Mouse (Mus musculus) B cell, adult 2 months (primary cell): ENCODE measurements around the gene Mcee.

Experiments used
- DNase-seq, 2 experiments: peaks; one replicate each; pipeline ENCODE4 v3.0.0; 2022

The Mcee gene

DNA sequence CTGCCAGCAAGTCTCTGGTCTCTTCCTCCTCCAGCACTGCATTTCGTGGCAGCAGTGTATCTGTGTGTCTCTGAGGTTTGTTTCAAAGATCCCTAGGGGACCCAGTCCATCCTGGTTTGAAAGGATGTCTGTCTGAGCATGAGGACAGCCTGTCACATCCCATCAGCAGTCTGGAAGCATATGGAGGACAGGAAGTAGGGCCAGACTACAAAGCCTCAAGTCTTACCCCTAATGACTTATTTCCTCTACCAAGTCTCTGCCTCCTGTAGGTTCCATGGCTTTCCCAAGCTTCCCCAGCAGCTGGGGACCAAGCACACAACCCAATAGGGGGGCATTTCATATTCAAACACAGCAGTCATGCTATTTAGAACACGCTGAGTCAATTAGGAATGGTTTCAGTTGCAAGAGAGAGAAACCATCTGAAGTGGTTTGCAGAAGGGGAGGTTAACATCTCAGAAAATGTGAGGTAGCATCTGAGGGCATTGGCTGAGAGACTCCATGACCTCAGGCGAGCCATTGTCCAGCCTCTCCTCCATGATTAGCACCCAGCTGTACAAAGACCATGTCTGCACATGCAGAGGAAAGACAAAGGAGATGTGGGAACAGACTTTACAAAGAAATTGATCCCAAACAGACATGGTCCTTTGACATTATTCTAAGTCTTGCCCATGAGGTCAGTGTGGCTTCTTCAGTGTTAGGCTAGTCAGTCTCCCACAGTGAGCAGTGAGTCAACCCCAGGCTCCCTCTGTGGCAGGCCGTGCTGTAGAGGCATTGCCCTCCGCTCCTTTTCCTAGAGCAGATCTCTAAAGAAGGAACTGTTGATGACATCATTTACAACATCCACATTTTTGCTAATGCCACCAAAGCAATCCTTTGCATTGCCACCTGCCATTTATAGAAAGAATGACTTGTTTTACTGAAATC, 47.5 kb downstream of the Mcee start:
- DNase-seq, result no peak

DNA sequence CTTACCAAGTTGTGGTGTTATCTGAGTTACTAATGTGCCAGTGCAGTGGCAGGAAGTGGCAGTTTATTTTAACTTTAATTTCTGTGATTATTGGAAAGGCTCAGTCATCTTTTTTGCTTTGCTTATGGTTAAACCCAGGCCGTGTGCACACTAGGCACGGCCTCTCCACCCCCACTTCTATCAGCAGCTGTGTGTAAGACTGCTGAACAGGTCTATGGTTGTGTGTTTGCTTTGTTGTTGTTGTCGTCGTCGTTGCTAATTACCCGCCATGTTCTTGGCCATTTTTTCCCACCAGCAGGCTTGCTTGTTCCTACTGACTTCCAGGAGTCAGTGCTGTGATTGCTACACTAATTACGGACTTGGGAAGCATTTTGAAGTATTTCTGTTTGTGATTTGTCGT, 48.1 kb downstream of the Mcee start:
- no peak for DNase-seq

GRCm38 (mm10) chr7:64450631-64451030, 58.2 kb downstream of the Mcee start:
- no peak for DNase-seq

DNA sequence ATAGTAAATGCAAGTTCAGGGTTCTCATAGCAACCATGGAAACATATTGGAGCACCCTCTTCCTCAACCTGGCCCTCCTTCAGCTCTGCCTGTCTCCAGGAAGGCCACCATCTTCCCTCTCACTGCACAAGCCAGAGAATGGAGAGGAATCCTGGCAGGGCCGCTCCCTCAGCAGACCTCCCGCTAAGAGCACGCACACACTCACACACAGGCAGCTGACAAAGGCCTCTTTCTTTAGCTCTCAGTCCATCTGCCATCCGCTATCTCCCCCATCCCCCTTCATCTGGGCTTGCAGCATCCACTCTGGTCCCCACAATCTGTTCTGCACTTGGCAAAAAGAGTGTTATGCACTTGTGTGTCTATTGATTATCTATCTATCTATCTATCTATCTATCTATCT, 59.0 kb downstream of the Mcee start:
- no peak for DNase-seq

DNA sequence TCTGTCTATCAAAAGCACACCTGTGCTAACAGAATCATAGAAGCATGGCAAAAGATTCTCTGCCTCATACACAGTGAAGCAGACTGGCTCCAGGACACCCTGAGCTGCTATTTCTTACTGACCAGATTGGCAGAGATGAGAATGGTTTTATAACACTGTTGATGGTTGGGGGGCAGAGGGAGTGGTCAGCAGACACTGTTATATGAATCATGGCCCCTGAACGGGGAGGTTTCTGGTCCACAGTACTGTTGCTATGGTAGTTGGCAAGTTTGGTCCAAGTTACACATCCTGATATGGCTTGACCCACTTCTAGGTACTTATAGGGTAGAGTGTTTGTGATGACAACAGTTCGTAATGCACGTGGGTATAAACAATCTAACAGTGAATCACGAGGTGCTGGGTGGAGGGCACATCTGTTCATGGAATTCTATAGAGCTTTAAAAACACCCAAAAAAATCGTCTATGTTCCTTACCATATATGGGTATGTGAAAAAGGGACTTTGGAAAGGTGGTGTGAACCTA, 59.5 kb downstream of the Mcee start:
- no peak for DNase-seq

DNA sequence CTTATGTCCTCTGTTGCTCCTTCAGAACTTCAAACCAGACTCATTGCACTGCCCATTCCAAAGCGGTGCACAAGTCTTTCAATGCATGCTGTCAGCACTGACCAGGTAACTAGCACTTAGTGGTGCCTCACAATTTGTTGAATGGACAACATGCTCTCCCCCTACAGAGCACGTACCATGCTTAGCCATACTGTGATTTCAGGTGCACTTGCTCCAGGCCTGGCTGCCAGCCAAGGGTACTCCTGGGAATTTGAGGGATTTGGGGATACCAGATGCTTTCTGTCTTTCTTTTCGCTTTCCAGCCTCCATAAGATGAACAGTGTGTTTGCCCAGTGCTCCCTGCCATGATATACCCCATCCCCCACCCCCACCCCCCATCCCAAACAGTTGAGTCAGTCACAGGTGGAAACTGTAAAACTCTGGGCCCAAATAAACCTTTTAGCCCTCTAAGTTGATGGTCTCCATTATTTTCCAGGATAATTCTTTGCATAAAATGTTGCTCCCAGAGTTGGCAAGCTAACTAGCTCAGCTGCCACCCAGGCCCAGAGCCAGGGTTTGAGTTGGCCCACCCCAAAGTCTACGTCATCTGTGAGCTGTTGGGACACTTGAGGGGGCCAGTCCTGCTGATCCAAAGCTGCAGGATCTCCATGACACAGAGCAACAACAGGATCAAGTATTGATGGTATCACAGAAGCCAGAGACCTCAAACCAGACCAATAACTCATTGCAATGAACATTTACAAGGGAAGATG, 60.2 kb downstream of the Mcee start:
- no peak for DNase-seq

- DNase-seq, result no peak
Measured at GRCm38 (mm10) chr7:64456176-64456575, 63.8 kb downstream of the Mcee start.

- no peak for DNase-seq
Measured at GRCm38 (mm10) chr7:64456676-64457075, 64.3 kb downstream of the Mcee start.

DNA sequence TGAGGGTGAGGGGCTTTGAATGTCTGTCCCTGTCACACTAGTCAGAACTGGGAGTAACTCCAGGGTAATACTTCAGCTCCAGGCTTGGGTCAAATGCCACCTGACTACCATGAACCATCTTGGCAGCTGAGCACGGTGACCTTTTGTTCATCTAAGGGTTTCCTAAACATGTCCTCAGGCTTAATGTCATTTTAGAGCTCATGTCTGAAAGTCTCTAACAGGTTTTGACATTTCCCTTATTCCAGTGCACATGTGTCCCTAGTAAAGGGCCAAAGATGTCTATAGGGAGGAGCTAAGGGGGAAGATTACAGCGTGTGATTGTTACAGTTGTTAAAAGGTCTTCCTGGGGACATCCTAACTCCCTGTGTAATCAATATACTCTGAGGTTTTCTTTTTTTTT, 65.4 kb downstream of the Mcee start:
- DNase-seq, result no peak
